Mouse (Mus musculus) limb, embryonic 11.5 days (tissue): Measurements from ENCODE around the gene Hoxd1. TPM values are rescaled to one million over a fixed set of nuclear protein-coding genes. Genes with fewer than 3 reads are reported as not detected.

ENCODE experiments used
- ATAC-seq: fragments of 200-750 bp; cut with Nextera tagmentation; 2 replicates; pipeline ENCODE4 v1.8.0; 2017; ENCODE audit warnings: low read depth; ENCODE audit not compliant: insufficient number of reproducible peaks, low FRiP score, low TSS enrichment
- DNase-seq: peaks from one replicate; pipeline ENCODE4 v3.0.0-alpha.2; 2015; ENCODE audit warnings: low spot score
- H3K27ac ChIP-seq: fragments of 300-500 bp; sonication (generic); replicated peaks from 2 replicates; pipeline ENCODE4 v1.5.1; 2014; ENCODE audit warnings: low read depth, mild to moderate bottlenecking, low read length
- H3K27me3 ChIP-seq: fragments of 300-500 bp; sonication (generic); 2 replicates; pipeline ENCODE4 v1.6.1; 2014; ENCODE audit warnings: mild to moderate bottlenecking, low read length, mixed read lengths; ENCODE audit not compliant: control insufficient read depth, insufficient read depth
- H3K36me3 ChIP-seq: fragments of 300-500 bp; sonication (generic); 2 replicates; pipeline ENCODE4 v1.6.1; 2014; ENCODE audit warnings: mild to moderate bottlenecking, low read length, moderate library complexity, mixed read lengths; ENCODE audit not compliant: control insufficient read depth, insufficient read depth
- H3K4me1 ChIP-seq: fragments of 300-500 bp; sonication (generic); 2 replicates; pipeline ENCODE4 v1.6.1; 2014; ENCODE audit warnings: low read length, mixed read lengths; ENCODE audit not compliant: control insufficient read depth, insufficient read depth
- H3K4me2 ChIP-seq: fragments of 300-500 bp; sonication (generic); 2 replicates; pipeline ENCODE4 v1.6.1; 2014; ENCODE audit warnings: low read depth, mild to moderate bottlenecking, moderate library complexity; ENCODE audit not compliant: severe bottlenecking
- H3K4me3 ChIP-seq: fragments of 300-500 bp; sonication (generic); 2 replicates; pipeline ENCODE4 v1.5.1; 2014; ENCODE audit warnings: low read depth, low read length
- H3K9ac ChIP-seq: fragments of 300-500 bp; sonication (generic); 2 replicates; pipeline ENCODE4 v1.6.1; 2014; ENCODE audit warnings: mild to moderate bottlenecking, low read length
- H3K9me3 ChIP-seq: fragments of 300-500 bp; sonication (generic); 2 replicates; pipeline ENCODE4 v1.6.1; 2016; ENCODE audit warnings: low read length; ENCODE audit not compliant: control insufficient read depth
- WGBS: fragments of 180-500 bp; shearing (Covaris S2); extraction: QIAGEN DNeasy Blood & Tissue Kit; methylation state at CpG from one replicate; pipeline ENCODE4 v1.1.7; 2014; 5-methylcytosine and 5-hydroxymethylcytosine counted together
- polyA plus RNA-seq: library from polyadenylated mRNA; unstranded; fragments of >200 nt; fragmentation: Nextera tagmentation; extraction: Ambion mirVana; gene quantifications from 2 replicates; pipeline ENCODE4 v1.2.1, GENCODE M21; 2014

The Hoxd1 gene
- polyA plus RNA-seq, 1 experiment from 2014 or later = 0.17 TPM

DNA sequence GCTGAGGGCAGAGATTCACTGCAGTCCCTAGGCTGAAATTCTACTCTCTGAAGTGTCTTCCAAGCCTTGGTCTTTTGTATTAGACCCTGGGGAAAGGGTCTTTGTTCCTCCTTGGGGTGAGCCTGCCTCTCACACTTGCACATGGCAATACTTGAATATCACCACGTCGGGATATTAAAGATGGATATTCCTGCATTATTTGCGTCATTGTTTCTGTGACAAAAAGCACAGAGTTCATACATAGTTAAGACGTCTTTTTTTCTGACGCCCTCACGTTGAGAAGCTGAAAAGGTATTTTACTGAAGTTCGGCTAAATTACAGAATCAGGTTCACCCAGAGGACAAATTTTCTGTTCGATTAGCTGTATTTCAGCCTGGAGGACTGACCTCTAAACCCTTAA lies 32.4 kb upstream of the Hoxd1 start:
- Histone ChIP-seq H3K27ac (no peak overlapping the region), H3K9ac (no peak overlapping the region), H3K4me1 (peaks cover 55% of the 10 kb centered on the region), H3K4me3 (no peak overlapping the region), H3K27me3 (peaks cover 40% of the 10 kb centered on the region), H3K36me3 (no peaks in the 10 kb centered on the region), H3K4me2 (no peak overlapping the region), H3K9me3 (no peaks in the 10 kb centered on the region)
- DNase-seq (no peak), ATAC-seq (no peak)
- WGBS = 22% methylated on average over 8 of the region's 8 CpGs

DNA sequence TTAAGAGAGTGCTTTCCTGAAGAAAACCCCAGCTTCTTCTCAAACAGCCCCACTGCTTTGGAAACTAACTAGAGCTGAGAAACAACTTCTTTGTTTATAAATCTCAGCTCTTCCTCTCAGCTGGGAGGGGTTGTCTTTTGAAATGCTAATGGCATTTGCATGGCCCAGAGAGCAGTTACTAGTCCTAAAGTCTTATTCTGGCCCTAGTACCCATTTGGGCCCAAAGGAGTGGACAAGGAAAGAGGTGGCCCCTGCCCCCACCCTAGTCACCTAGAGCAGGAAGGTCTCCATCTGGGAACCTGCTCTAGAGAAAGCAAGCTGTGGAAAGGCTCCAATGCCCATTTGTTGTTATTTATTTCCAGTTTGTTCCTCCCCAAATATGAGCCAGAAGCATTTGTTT lies 31.7 kb upstream of the Hoxd1 start:
- no peaks in the 10 kb centered on the region for H3K9me3 ChIP-seq
- H3K36me3 ChIP-seq = no peaks in the 10 kb centered on the region
- ATAC-seq (no peak), DNase-seq (no peak)
- H3K4me2 ChIP-seq = no peak overlapping the region
- no peak overlapping the region for H3K27ac ChIP-seq
- 0 out of 2 replicates have a peak overlapping the region, but pooled peaks have one; percentile 4 for H3K9ac ChIP-seq
- H3K27me3 ChIP-seq = peaks cover 42% of the 10 kb centered on the region
- peaks cover 62% of the 10 kb centered on the region for H3K4me1 ChIP-seq
- no peak overlapping the region for H3K4me3 ChIP-seq

DNA sequence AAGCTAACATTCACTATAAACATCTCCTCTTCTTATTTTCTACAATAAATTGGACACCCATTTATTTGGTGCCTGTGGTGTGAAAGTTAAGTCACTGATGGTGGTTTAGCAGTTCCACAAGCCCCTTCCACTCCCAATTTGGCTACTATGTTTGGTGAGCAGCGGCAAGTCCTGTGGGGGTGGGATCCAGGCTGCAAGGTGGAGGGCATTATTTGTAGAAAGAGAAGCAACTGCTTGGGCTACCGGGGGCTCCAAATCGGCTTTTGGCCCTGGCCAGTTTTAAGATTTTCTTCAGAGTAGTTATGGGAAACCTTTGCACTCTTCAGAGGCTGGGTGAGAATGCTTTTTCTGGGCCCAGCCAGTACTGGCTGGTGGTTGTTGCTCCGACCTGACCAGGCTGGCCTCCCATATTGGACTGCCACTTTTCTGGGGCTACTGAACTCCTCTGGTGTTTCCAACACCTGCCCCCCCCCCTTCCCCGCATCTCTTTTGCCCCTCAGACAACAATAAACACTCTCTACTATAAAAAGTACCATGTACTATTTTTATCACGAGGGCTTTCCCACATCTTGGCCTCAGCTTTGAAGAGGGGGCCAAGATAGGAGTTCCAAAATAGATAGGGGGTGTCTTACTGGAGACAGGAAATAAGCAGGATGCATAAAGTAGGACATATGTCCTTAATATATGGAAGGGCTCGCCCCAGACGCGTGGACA lies 30.8 kb upstream of the Hoxd1 start:
- Histone ChIP-seq H3K36me3 (no peaks in the 10 kb centered on the region), H3K4me1 (peaks cover 62% of the 10 kb centered on the region), H3K4me2 (no peak overlapping the region; the same call in 1 of the 2 replicates), H3K4me3 (no peak overlapping the region), H3K27ac (no peak overlapping the region), H3K9ac (no peak overlapping the region), H3K9me3 (no peaks in the 10 kb centered on the region), H3K27me3 (peaks cover 42% of the 10 kb centered on the region)
- ATAC-seq = no peak
- WGBS = 9% methylated on average over 9 of the region's 9 CpGs
- no peak for DNase-seq

DNA sequence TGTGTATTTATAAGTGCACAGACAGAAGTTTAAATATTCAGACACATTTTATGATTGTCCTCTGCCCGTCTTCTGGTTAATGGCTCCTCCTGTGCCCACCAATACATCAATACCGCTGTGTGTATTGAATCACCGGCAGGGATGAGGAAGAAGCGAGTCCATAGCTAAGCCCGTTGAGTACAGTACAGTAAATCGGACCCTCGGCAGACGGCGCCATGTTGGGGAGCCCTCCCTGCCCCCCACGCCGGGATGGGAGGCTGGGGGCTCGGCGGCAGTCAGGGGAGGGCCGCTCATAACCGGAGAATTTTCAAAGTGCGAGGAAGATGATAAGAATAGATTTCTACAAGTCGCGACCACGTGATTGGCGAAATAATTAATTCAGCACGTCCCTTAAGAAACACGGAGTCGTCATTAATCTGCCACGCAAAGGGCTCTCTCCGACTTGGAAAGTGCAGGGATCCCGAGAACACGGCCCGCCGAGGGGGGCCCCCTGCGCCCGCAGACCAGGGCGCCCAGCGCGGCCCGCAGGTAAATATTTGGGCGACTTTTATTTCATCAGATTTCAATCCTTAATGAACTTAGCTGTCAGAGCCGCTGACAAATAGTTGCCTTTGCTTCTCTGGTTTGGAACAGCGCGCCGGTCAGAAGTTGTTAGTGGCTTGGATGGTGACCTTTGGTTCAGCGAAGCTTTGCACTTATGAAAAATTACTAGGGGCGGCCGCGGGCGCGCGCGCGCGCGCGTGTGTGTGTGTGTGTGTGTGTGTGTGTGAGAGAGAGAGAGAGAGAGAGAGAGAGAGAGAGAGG lies 30.1 kb upstream of the Hoxd1 start:
- Histone ChIP-seq H3K36me3 (no peaks in the 10 kb centered on the region), H3K9me3 (no peaks in the 10 kb centered on the region), H3K4me3 (peak overlapping the region; percentile 21), H3K9ac (no peak overlapping the region), H3K4me2 (peak overlapping the region; percentile 60), H3K27ac (no peak overlapping the region), H3K4me1 (peaks cover 58% of the 10 kb centered on the region), H3K27me3 (peaks cover 46% of the 10 kb centered on the region)
- under 1% methylated on average over 52 of the region's 52 CpGs for WGBS
- no peak for ATAC-seq
- DNase-seq = peak; percentile 61

DNA sequence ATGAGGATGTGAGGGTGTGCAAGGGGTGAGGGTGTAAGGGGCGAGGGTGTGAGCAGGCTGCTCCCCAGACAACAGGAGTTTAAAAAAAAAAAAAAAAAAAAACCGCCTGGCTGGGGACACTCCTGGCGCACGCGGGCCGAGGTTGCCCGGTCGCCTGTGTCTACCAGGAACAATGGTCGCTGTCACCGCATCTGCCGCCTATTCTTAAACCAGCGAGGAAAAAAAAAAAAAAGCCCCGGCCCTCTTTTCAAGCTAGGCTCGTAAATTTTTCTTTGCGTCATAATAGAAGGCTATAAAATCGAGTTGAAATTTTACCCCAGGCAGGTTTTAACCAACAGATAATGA lies 29.5 kb upstream of the Hoxd1 start:
- Histone ChIP-seq H3K9ac (no peak overlapping the region), H3K27me3 (peaks cover 51% of the 10 kb centered on the region), H3K36me3 (no peaks in the 10 kb centered on the region), H3K27ac (no peak overlapping the region), H3K9me3 (no peaks in the 10 kb centered on the region), H3K4me1 (peaks cover 58% of the 10 kb centered on the region), H3K4me3 (peak overlapping the region; percentile 21; the same call in 1 of the 2 replicates), H3K4me2 (peak overlapping the region; percentile 60)
- DNase-seq = no peak
- 0% methylated on average over 16 of the region's 16 CpGs for WGBS
- ATAC-seq = no peak

DNA sequence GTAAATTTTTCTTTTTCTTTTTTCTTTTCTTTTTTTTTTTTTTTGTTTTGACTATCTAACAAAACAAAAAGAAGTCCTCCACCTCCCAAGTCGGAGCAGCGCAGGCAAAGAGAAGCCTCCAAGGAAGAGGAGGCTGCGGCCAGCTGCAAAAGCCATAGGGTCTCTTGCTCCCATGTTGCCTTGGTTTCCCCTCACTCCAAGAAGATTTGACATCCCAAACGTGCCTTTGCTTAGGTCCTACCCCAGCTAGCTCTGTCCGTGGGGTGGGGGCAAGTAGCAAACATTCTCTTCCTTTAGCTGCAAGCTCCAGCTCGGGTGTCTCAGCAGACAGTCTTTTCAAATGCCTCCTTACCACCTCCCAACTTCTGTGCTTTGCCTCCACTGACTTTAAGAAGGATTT lies 29.0 kb upstream of the Hoxd1 start:
- Histone ChIP-seq H3K4me2 (peak overlapping the region; percentile 60), H3K27me3 (peaks cover 55% of the 10 kb centered on the region), H3K27ac (no peak overlapping the region), H3K4me3 (no peak overlapping the region), H3K4me1 (peaks cover 58% of the 10 kb centered on the region), H3K9me3 (no peaks in the 10 kb centered on the region), H3K36me3 (no peaks in the 10 kb centered on the region), H3K9ac (no peak overlapping the region)
- ATAC-seq (no peak), DNase-seq (no peak)
- 3% methylated on average over 6 of the region's 6 CpGs for WGBS

DNA sequence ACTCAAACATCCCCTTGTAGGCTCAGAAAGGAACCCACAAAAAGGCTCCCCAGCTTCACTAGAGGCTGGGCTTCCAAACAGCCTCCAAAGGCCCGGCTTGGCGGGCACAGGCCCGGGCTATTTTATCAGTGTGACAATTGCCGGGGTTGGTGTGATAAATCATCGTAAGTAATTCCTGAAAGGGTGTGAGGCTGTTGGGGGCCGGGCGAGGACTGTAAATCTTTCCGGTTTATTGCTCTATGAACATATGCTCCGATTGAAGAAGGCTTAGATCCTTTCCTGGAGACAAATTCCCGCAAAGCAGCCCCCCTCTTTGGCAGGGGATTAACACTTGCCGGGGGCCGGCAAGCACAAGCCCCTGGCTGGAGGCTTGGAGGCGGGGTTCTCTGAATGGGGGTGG lies 28.3 kb upstream of the Hoxd1 start:
- H3K36me3 ChIP-seq = no peaks in the 10 kb centered on the region
- H3K27me3 ChIP-seq = peaks cover 61% of the 10 kb centered on the region
- H3K9me3 ChIP-seq = no peaks in the 10 kb centered on the region
- no peak overlapping the region for H3K4me3 ChIP-seq
- no peak overlapping the region for H3K9ac ChIP-seq
- H3K27ac ChIP-seq = no peak overlapping the region
- ATAC-seq (no peak), DNase-seq (peak; percentile 65)
- no peak overlapping the region; the same call in 1 of the 2 replicates for H3K4me2 ChIP-seq
- peaks cover 62% of the 10 kb centered on the region for H3K4me1 ChIP-seq
- WGBS = 3% methylated on average over 13 of the region's 13 CpGs

DNA sequence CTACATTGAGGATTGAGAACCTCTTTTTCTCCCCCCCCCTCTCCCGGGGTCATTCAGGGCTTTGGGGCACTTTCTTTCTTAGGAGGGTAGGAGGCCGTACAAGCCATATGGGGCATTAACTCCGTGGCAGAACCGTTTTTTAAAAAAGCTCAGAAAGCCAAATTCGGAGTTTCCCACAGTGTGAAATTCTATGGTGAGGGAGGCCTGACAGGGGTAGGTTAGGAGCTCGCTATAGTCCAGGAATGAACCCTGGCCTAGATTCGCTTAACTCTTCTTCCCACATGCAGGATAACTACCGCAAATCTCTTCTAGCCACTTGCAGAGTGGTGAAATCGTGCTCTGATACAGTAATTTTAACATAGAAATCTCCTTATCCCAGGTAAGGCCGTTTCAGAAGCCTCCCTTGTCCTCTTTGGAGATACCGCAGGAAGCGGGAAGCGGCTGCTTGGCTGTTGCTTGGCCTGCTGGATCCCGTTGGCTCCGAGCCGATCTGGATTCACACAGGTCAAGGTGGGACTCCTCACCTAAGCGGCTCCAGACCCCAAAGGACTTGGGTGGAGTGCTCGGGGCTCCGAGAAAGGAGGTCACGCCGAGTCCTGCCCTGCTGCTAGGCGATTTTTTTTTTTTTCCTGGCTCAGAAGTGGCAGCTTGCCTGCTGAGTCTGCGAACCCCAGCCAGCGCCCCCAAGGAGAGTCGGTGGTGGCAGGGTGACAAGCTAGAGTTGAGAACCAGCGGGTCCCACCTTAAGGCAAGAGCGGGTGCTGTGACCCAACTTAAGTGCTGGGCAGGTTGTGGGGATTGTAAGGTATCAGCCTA lies 27.6 kb upstream of the Hoxd1 start:
- no peak overlapping the region for H3K9ac ChIP-seq
- peaks cover 69% of the 10 kb centered on the region for H3K4me1 ChIP-seq
- H3K27me3 ChIP-seq = peaks cover 68% of the 10 kb centered on the region
- H3K36me3 ChIP-seq = no peaks in the 10 kb centered on the region
- ATAC-seq = no peak
- H3K9me3 ChIP-seq = no peaks in the 10 kb centered on the region
- H3K4me3 ChIP-seq = no peak overlapping the region
- WGBS = 6% methylated on average over 27 of the region's 27 CpGs
- no peak overlapping the region for H3K27ac ChIP-seq
- peak; percentile 65 for DNase-seq
- H3K4me2 ChIP-seq = peak overlapping the region; percentile 53
